Comparison of ENCODE assay signal across 19 mouse cellular contexts in genomic region chr7:27530937-27531336, GRCm38 (mm10). TPM values are rescaled to one million over a fixed set of nuclear protein-coding genes. Genes with fewer than 3 reads are reported as not detected.
DNase-seq lines count a peak whose midpoint lies in the region; ATAC-seq and TF ChIP-seq lines count a peak whose summit lies in the region.
"Had no signal": no experiment of that assay in that cellular context is flagged by ENCODE, and none has a peak within 500 bp of the region (broad histone marks: within the 10 kb centered on the region; RNA-seq: fewer than 3 reads in every experiment).

No protein-coding gene starts in this region.

- no peak overlapping the region for H3K4me3 ChIP-seq in hindbrain, postnatal 0 days (ENCODE audit: low read length)
- H3K4me3 ChIP-seq in hindbrain, embryonic 14.5 days (replicated peaks; ENCODE audit: low read length) = no peak overlapping the region
- no peak overlapping the region for H3K4me3 ChIP-seq in midbrain, embryonic 11.5 days (ENCODE audit: low read depth, low read length)
- no peak overlapping the region for H3K4me3 ChIP-seq in midbrain, embryonic 13.5 days (replicated peaks)
- no peak overlapping the region for H3K4me3 ChIP-seq in embryonic fibroblast, embryonic 13.5 days (ENCODE audit: insufficient read depth, low read length)
- H3K4me3 ChIP-seq in liver, postnatal 0 days (ENCODE audit: low read depth, low read length) = no peak overlapping the region
- H3K4me3 ChIP-seq: heart, embryonic 12.5 days; left cerebral cortex, adult 2 months; megakaryocyte, embryonic 14.5 days; neural tube, embryonic 12.5 days; stomach, embryonic 15.5 days had no signal

- H3K9me3 ChIP-seq in hindbrain, postnatal 0 days (ENCODE audit: low read length) = no peaks in the 10 kb centered on the region
- H3K9me3 ChIP-seq in hindbrain, embryonic 14.5 days (ENCODE audit: control insufficient read depth, low read length) = no peaks in the 10 kb centered on the region
- no peaks in the 10 kb centered on the region for H3K9me3 ChIP-seq in midbrain, embryonic 11.5 days (ENCODE audit: control insufficient read depth, low read length)
- H3K9me3 ChIP-seq in midbrain, embryonic 13.5 days = no peaks in the 10 kb centered on the region
- H3K9me3 ChIP-seq in liver, postnatal 0 days (ENCODE audit: low read length) = no peaks in the 10 kb centered on the region
- H3K9me3 ChIP-seq: heart, embryonic 12.5 days; megakaryocyte, embryonic 14.5 days; neural tube, embryonic 12.5 days; stomach, embryonic 15.5 days had no signal

- ATAC-seq in hindbrain, postnatal 0 days = no peak
- ATAC-seq in hindbrain, embryonic 14.5 days (ENCODE audit: low FRiP score) = no peak
- ATAC-seq in midbrain, embryonic 11.5 days (ENCODE audit: low FRiP score) = no peak
- ATAC-seq in midbrain, embryonic 13.5 days = no peak
- ATAC-seq in liver, postnatal 0 days = no peak

- H3K9ac ChIP-seq in hindbrain, postnatal 0 days (replicated peaks; ENCODE audit: low read length) = no peak overlapping the region
- no peak overlapping the region for H3K9ac ChIP-seq in hindbrain, embryonic 14.5 days
- no peak overlapping the region for H3K9ac ChIP-seq in midbrain, embryonic 11.5 days (ENCODE audit: low read length)
- no peak overlapping the region for H3K9ac ChIP-seq in midbrain, embryonic 13.5 days (replicated peaks)
- H3K9ac ChIP-seq in liver, postnatal 0 days (replicated peaks) = no peak overlapping the region
- H3K9ac ChIP-seq: heart, embryonic 12.5 days; neural tube, embryonic 12.5 days; stomach, embryonic 15.5 days had no signal

- no peak for DNase-seq in hindbrain, postnatal 0 days (ENCODE audit: low spot score)
- DNase-seq in hindbrain, embryonic 14.5 days (ENCODE audit: low spot score) = no peak
- peak; percentile 1 for DNase-seq in midbrain, embryonic 11.5 days (ENCODE audit: low spot score, missing footprints)
- no peak for DNase-seq in liver, postnatal 0 days
- DNase-seq in urinary bladder, postnatal 14 days (ENCODE audit: low spot score) = no peak
- DNase-seq: adrenal gland, adult 2 months; cerebellum, adult 11 months; gastrocnemius, postnatal 36 days; lung, adult 2 months; thymus, postnatal 25 days had no signal

- peak; percentile 36; the same call in 1 of the 2 replicates for TF ChIP-seq CTCF in hindbrain, postnatal 0 days (IDR thresholded peaks at IDR 0.05; ENCODE audit: low read depth)
- peak; percentile 23; the same call in 1 of the 2 replicates for TF ChIP-seq CTCF in embryonic fibroblast, embryonic 13.5 days (IDR thresholded peaks at IDR 0.05; ENCODE audit: borderline replicate concordance, insufficient read depth, low read length)
- TF ChIP-seq CTCF in liver, postnatal 0 days (IDR thresholded peaks at IDR 0.05; ENCODE audit: low read depth) = peak; percentile 44

- H3K4me1 ChIP-seq in hindbrain, postnatal 0 days (ENCODE audit: insufficient read depth, low read length) = no peaks in the 10 kb centered on the region
- no peaks in the 10 kb centered on the region for H3K4me1 ChIP-seq in hindbrain, embryonic 14.5 days (replicated peaks; ENCODE audit: control insufficient read depth, insufficient read depth, low read length)
- H3K4me1 ChIP-seq in midbrain, embryonic 11.5 days (ENCODE audit: control insufficient read depth, insufficient read depth, low read length) = no peaks in the 10 kb centered on the region
- H3K4me1 ChIP-seq in midbrain, embryonic 13.5 days (replicated peaks) = no peaks in the 10 kb centered on the region
- no peaks in the 10 kb centered on the region for H3K4me1 ChIP-seq in embryonic fibroblast, embryonic 13.5 days (ENCODE audit: control insufficient read depth, insufficient read depth, low read length)
- H3K4me1 ChIP-seq in liver, postnatal 0 days (ENCODE audit: insufficient read depth) = peaks cover 14% of the 10 kb centered on the region
- H3K4me1 ChIP-seq: neural tube, embryonic 12.5 days; stomach, embryonic 15.5 days had no signal

- H3K27ac ChIP-seq in hindbrain, postnatal 0 days = no peak overlapping the region
- H3K27ac ChIP-seq in hindbrain, embryonic 14.5 days = no peak overlapping the region
- H3K27ac ChIP-seq in midbrain, embryonic 11.5 days (ENCODE audit: low read depth, low read length) = no peak overlapping the region
- H3K27ac ChIP-seq in midbrain, embryonic 13.5 days = no peak overlapping the region
- no peak overlapping the region for H3K27ac ChIP-seq in embryonic fibroblast, embryonic 13.5 days (ENCODE audit: insufficient read depth, low read length)
- H3K27ac ChIP-seq in liver, postnatal 0 days (ENCODE audit: low read depth) = no peak overlapping the region
- H3K27ac ChIP-seq: left cerebral cortex, adult 2 months; neural tube, embryonic 12.5 days; stomach, embryonic 15.5 days had no signal

- peaks cover 33% of the 10 kb centered on the region for H3K36me3 ChIP-seq in hindbrain, postnatal 0 days (ENCODE audit: insufficient read depth, low read length)
- peaks cover 54% of the 10 kb centered on the region for H3K36me3 ChIP-seq in hindbrain, embryonic 14.5 days (replicated peaks; ENCODE audit: control insufficient read depth, insufficient read depth)
- H3K36me3 ChIP-seq in midbrain, embryonic 11.5 days (ENCODE audit: control insufficient read depth, insufficient read depth, low read length) = peaks cover 3% of the 10 kb centered on the region
- peaks cover 63% of the 10 kb centered on the region for H3K36me3 ChIP-seq in midbrain, embryonic 13.5 days
- H3K36me3 ChIP-seq in liver, postnatal 0 days (replicated peaks; ENCODE audit: insufficient read depth, low read length) = peaks cover 18% of the 10 kb centered on the region

- TF ChIP-seq POLR2A in embryonic fibroblast, embryonic 13.5 days (IDR thresholded peaks at IDR 0.05; ENCODE audit: low read depth, low read length) = no peak

- H3K27me3 ChIP-seq in hindbrain, postnatal 0 days (ENCODE audit: insufficient read depth, low read length) = no peaks in the 10 kb centered on the region
- no peaks in the 10 kb centered on the region for H3K27me3 ChIP-seq in hindbrain, embryonic 14.5 days (ENCODE audit: control insufficient read depth, insufficient read depth, low read length)
- no peaks in the 10 kb centered on the region for H3K27me3 ChIP-seq in midbrain, embryonic 11.5 days (ENCODE audit: control insufficient read depth, insufficient read depth, low read length)
- H3K27me3 ChIP-seq in midbrain, embryonic 13.5 days = no peaks in the 10 kb centered on the region
- no peaks in the 10 kb centered on the region for H3K27me3 ChIP-seq in liver, postnatal 0 days (ENCODE audit: insufficient read depth, low read length)
- H3K27me3 ChIP-seq: heart, embryonic 12.5 days; neural tube, embryonic 12.5 days; stomach, embryonic 15.5 days had no signal

- no peak overlapping the region for H3K4me2 ChIP-seq in hindbrain, postnatal 0 days (ENCODE audit: low read depth, low read length)
- no peak overlapping the region for H3K4me2 ChIP-seq in hindbrain, embryonic 14.5 days (replicated peaks)
- H3K4me2 ChIP-seq in midbrain, embryonic 11.5 days = no peak overlapping the region
- no peak overlapping the region for H3K4me2 ChIP-seq in midbrain, embryonic 13.5 days (replicated peaks)
- H3K4me2 ChIP-seq in liver, postnatal 0 days (ENCODE audit: low read depth, low read length) = no peak overlapping the region
- H3K4me2 ChIP-seq: heart, embryonic 12.5 days; neural tube, embryonic 12.5 days; stomach, embryonic 15.5 days had no signal

- WGBS in hindbrain, postnatal 0 days = 77% methylated on average over 3 of the region's 3 CpGs
- 83% methylated on average over 3 of the region's 3 CpGs for WGBS in hindbrain, embryonic 14.5 days
- WGBS in midbrain, embryonic 11.5 days = 74% methylated on average over 3 of the region's 3 CpGs
- WGBS in midbrain, embryonic 13.5 days = 84% methylated on average over 3 of the region's 3 CpGs
- WGBS in liver, postnatal 0 days (ENCODE audit: insufficient replicate concordance) = 74% methylated on average over 3 of the region's 3 CpGs

- no peak for TF ChIP-seq EP300 in liver, postnatal 0 days (IDR thresholded peaks at IDR 0.05; ENCODE audit: low read depth)

RNA-seq across cellular contexts. Expression of gene Hipk4, which starts 7.9 kb away (rescaled TPM):
- total RNA-seq in hindbrain, postnatal 0 days (2014; rRNA removed) = 0.73 and 1.8 TPM in 2 replicates
- polyA plus RNA-seq in hindbrain, postnatal 0 days (2015; fragmentation: Nextera tagmentation; extraction: Ambion mirVana) = 1.6 and 1.9 TPM in 2 replicates
- 1.2 and 1.5 TPM in 2 replicates for polyA plus RNA-seq in hindbrain, embryonic 14.5 days (2014; fragmentation: Nextera tagmentation; extraction: Ambion mirVana)
- 0.18 and 0.21 TPM in 2 replicates for polyA plus RNA-seq in midbrain, embryonic 11.5 days (2014; fragmentation: Nextera tagmentation; extraction: Ambion mirVana)
- 0.37 and 0.52 TPM in 2 replicates for polyA plus RNA-seq in midbrain, embryonic 13.5 days (2015; fragmentation: Nextera tagmentation; extraction: Ambion mirVana)
- polyA plus RNA-seq in embryonic fibroblast, embryonic 13.5 days (2011; ENCODE audit: insufficient read length, low read depth, missing spikeins) = 1.1 and 1.5 TPM in 2 replicates
- polyA plus RNA-seq in liver, postnatal 0 days (2015; fragmentation: Nextera tagmentation; extraction: Ambion mirVana) = 0.04 TPM in 1 of 2 replicates, not detected in the other
- total RNA-seq: hematopoietic stem cell, adult 5-6 weeks; monocyte, adult 5-6 weeks had no signal

RNA-seq across cellular contexts. Expression of gene Pld3, which starts 22.1 kb away (rescaled TPM):
- 307 and 308 TPM in 2 replicates for total RNA-seq in hindbrain, postnatal 0 days (2014; rRNA removed)
- polyA plus RNA-seq in hindbrain, postnatal 0 days (2015; fragmentation: Nextera tagmentation; extraction: Ambion mirVana) = 268 and 287 TPM in 2 replicates
- polyA plus RNA-seq in hindbrain, embryonic 14.5 days (2014; fragmentation: Nextera tagmentation; extraction: Ambion mirVana) = 156 and 193 TPM in 2 replicates
- 62.5 and 63.5 TPM in 2 replicates for polyA plus RNA-seq in midbrain, embryonic 11.5 days (2014; fragmentation: Nextera tagmentation; extraction: Ambion mirVana)
- polyA plus RNA-seq in midbrain, embryonic 13.5 days (2015; fragmentation: Nextera tagmentation; extraction: Ambion mirVana) = 107 and 110 TPM in 2 replicates
- polyA plus RNA-seq in embryonic fibroblast, embryonic 13.5 days (2011; ENCODE audit: insufficient read length, low read depth, missing spikeins) = 195 and 211 TPM in 2 replicates
- polyA plus RNA-seq in liver, postnatal 0 days (2015; fragmentation: Nextera tagmentation; extraction: Ambion mirVana) = 46.5 and 49.3 TPM in 2 replicates

RNA-seq across cellular contexts. Expression of gene 2310022A10Rik, which starts 22.1 kb away (rescaled TPM):
- total RNA-seq in hindbrain, postnatal 0 days (2014; rRNA removed) = 8.1 and 8.2 TPM in 2 replicates
- 25.7 and 26.1 TPM in 2 replicates for polyA plus RNA-seq in hindbrain, postnatal 0 days (2015; fragmentation: Nextera tagmentation; extraction: Ambion mirVana)
- polyA plus RNA-seq in hindbrain, embryonic 14.5 days (2014; fragmentation: Nextera tagmentation; extraction: Ambion mirVana) = 25.1 and 26.4 TPM in 2 replicates
- 24.6 and 26.5 TPM in 2 replicates for polyA plus RNA-seq in midbrain, embryonic 11.5 days (2014; fragmentation: Nextera tagmentation; extraction: Ambion mirVana)
- 34.6 and 36.6 TPM in 2 replicates for polyA plus RNA-seq in midbrain, embryonic 13.5 days (2015; fragmentation: Nextera tagmentation; extraction: Ambion mirVana)
- 12.6 and 14.0 TPM in 2 replicates for polyA plus RNA-seq in embryonic fibroblast, embryonic 13.5 days (2011; ENCODE audit: insufficient read length, low read depth, missing spikeins)
- polyA plus RNA-seq in liver, postnatal 0 days (2015; fragmentation: Nextera tagmentation; extraction: Ambion mirVana) = 8.6 and 9.0 TPM in 2 replicates

RNA-seq across cellular contexts. Expression of gene Prx, which starts 31.8 kb away (rescaled TPM):
- total RNA-seq in hindbrain, postnatal 0 days (2014; rRNA removed) = 1.8 and 2.1 TPM in 2 replicates
- polyA plus RNA-seq in hindbrain, postnatal 0 days (2015; fragmentation: Nextera tagmentation; extraction: Ambion mirVana) = 2.1 and 2.5 TPM in 2 replicates
- polyA plus RNA-seq in hindbrain, embryonic 14.5 days (2014; fragmentation: Nextera tagmentation; extraction: Ambion mirVana) = 0.50 and 0.93 TPM in 2 replicates
- polyA plus RNA-seq in midbrain, embryonic 11.5 days (2014; fragmentation: Nextera tagmentation; extraction: Ambion mirVana) = 0.77 and 0.85 TPM in 2 replicates
- 1.2 and 1.6 TPM in 2 replicates for polyA plus RNA-seq in midbrain, embryonic 13.5 days (2015; fragmentation: Nextera tagmentation; extraction: Ambion mirVana)
- 5.4 and 5.6 TPM in 2 replicates for polyA plus RNA-seq in embryonic fibroblast, embryonic 13.5 days (2011; ENCODE audit: insufficient read length, low read depth, missing spikeins)
- 0.25 and 0.28 TPM in 2 replicates for polyA plus RNA-seq in liver, postnatal 0 days (2015; fragmentation: Nextera tagmentation; extraction: Ambion mirVana)

RNA-seq across cellular contexts. Expression of gene Sertad1, which starts 44.2 kb away (rescaled TPM):
- total RNA-seq in hindbrain, postnatal 0 days (2014; rRNA removed) = 7.2 and 9.4 TPM in 2 replicates
- 7.7 and 8.8 TPM in 2 replicates for polyA plus RNA-seq in hindbrain, postnatal 0 days (2015; fragmentation: Nextera tagmentation; extraction: Ambion mirVana)
- polyA plus RNA-seq in hindbrain, embryonic 14.5 days (2014; fragmentation: Nextera tagmentation; extraction: Ambion mirVana) = 7.9 and 8.9 TPM in 2 replicates
- polyA plus RNA-seq in midbrain, embryonic 11.5 days (2014; fragmentation: Nextera tagmentation; extraction: Ambion mirVana) = 13.4 and 15.5 TPM in 2 replicates
- polyA plus RNA-seq in midbrain, embryonic 13.5 days (2015; fragmentation: Nextera tagmentation; extraction: Ambion mirVana) = 8.2 and 8.5 TPM in 2 replicates
- 23.7 and 28.5 TPM in 2 replicates for polyA plus RNA-seq in embryonic fibroblast, embryonic 13.5 days (2011; ENCODE audit: insufficient read length, low read depth, missing spikeins)
- 18.3 and 18.5 TPM in 2 replicates for polyA plus RNA-seq in liver, postnatal 0 days (2015; fragmentation: Nextera tagmentation; extraction: Ambion mirVana)
